Mouse (Mus musculus): ENCODE measurements at regions not wholly inside any gene's neighbourhood (a gene's known extent, or its start where the extent isn't known, plus 50 kb on each side); places are given as distances from the start of the nearest gene placed in this dataset.

DNA sequence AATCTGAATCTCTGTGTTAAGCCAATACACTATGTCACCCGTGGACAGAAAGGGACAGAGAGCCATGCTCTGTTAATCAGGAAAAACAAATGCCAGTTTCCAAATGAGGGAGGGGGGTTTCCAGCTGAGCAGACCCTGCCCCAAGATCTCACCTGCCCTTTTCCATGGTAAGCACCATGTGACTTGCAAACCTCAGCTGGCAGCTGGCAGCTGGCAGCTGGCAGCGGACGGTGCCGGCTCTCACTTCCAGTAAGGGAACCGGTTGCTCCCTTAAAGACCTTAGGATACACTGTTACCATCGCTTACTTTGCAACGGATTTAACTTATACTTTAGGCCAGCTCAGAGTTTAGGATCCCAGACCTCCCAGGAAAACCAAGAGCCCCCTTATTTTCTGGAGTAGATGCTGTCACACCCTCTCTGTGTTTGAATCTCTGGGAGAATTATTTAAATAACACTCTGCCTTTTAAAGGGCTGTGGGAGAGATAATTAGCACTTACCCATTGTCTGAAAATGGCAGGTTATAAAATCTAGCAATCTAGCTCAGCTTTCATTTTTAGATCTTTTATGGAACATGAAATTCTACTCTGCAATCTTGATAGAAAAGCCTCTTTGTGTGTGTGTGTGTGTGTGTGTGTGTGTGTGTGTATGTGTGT, 131.7 kb downstream of the Drd1 start:
- no peaks in the 10 kb centered on the region for H3K27me3 ChIP-seq (ENCODE audit: control insufficient read depth, insufficient read depth, low read length)
- TF ChIP-seq EP300 (IDR thresholded peaks at IDR 0.05; ENCODE audit: low read depth) (no peak), CTCF (IDR thresholded peaks at IDR 0.05; ENCODE audit: low read depth) (no peak)
- peaks cover 26% of the 10 kb centered on the region for H3K4me1 ChIP-seq (ENCODE audit: control insufficient read depth, insufficient read depth)
- H3K36me3 ChIP-seq (replicated peaks; ENCODE audit: control insufficient read depth, insufficient read depth, low read length), result no peaks in the 10 kb centered on the region
- H3K27ac ChIP-seq (ENCODE audit: low read depth), result no peak overlapping the region
- 76% methylated on average over 7 of the region's 7 CpGs for WGBS
- DNase-seq (ENCODE audit: low spot score) (no peak), ATAC-seq (ENCODE audit: insufficient read depth, low read depth) (no peak)
- H3K4me2 ChIP-seq (ENCODE audit: low read depth, low read length), result no peak overlapping the region
- H3K9me3 ChIP-seq (replicated peaks; ENCODE audit: control insufficient read depth, low read length), result no peaks in the 10 kb centered on the region
- no peak overlapping the region for H3K9ac ChIP-seq (replicated peaks; ENCODE audit: low read depth, low read length)
- H3K4me3 ChIP-seq (ENCODE audit: low read depth, low read length), result no peak overlapping the region

DNA sequence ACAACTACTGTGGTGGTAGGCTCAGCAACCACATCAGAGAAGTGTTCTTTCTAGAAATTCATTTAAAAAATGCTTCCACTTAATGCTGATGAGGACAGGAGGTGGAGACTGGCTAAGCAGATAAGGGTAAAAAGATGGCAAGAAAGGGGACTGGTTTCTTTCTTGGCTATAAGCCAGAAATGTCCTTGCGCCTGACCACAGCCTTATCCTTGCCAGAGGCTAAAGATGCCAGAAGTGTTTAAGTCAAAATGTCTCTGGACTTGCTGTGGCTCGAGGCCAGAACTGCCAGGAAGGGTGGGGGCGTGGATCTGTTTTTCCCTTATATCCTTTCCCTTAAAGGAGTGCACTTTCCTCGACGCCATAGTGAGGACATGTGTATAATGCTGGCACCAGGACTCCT, 133.7 kb downstream of the Drd1 start:
- DNase-seq (ENCODE audit: low spot score) (no peak), ATAC-seq (ENCODE audit: insufficient read depth, low read depth) (no peak)
- no peak overlapping the region for H3K4me3 ChIP-seq (ENCODE audit: low read depth, low read length)
- H3K4me2 ChIP-seq (ENCODE audit: low read depth, low read length), result no peak overlapping the region
- H3K27me3 ChIP-seq (ENCODE audit: control insufficient read depth, insufficient read depth, low read length), result no peaks in the 10 kb centered on the region
- H3K27ac ChIP-seq (ENCODE audit: low read depth), result no peak overlapping the region
- H3K36me3 ChIP-seq (replicated peaks; ENCODE audit: control insufficient read depth, insufficient read depth, low read length), result no peaks in the 10 kb centered on the region
- H3K9ac ChIP-seq (replicated peaks; ENCODE audit: low read depth, low read length), result no peak overlapping the region
- peaks cover 26% of the 10 kb centered on the region for H3K4me1 ChIP-seq (ENCODE audit: control insufficient read depth, insufficient read depth)
- TF ChIP-seq EP300 (IDR thresholded peaks at IDR 0.05; ENCODE audit: low read depth) (no peak), CTCF (IDR thresholded peaks at IDR 0.05; ENCODE audit: low read depth) (no peak)
- WGBS, result 21% methylated on average over 5 of the region's 5 CpGs
- H3K9me3 ChIP-seq (replicated peaks; ENCODE audit: control insufficient read depth, low read length), result no peaks in the 10 kb centered on the region

DNA sequence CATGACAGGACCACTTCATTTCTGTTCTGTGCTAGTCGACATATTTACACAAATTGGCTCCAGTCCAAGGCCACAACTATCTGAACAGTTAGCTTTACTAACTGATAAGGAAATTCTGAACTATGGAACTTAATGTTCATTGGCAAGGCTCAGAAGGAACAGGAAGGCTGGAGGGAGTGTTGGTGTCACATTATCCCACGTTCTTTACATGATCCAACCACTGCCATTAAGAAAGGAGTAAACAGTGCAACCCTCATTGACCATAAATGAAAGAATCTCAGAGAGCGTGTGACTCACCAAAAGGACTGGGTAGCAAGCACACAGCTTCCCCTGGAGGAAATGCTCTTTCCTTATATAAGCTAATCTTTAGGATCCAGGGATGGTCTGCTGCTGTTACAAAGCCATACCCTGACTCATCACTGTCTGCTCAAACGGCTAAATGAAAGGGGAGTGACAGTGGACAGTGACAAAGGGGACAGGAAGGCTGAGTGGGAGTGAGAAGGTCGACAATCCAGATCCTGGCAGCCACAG, 135.6 kb downstream of the Drd1 start:
- no peak; the same call in 1 of the 2 replicates for TF ChIP-seq EP300 (IDR thresholded peaks at IDR 0.05; ENCODE audit: low read depth)
- no peak for TF ChIP-seq CTCF (IDR thresholded peaks at IDR 0.05; ENCODE audit: low read depth)
- Histone ChIP-seq H3K4me1 (ENCODE audit: control insufficient read depth, insufficient read depth) (peaks cover 30% of the 10 kb centered on the region), H3K36me3 (replicated peaks; ENCODE audit: control insufficient read depth, insufficient read depth, low read length) (no peaks in the 10 kb centered on the region), H3K9me3 (replicated peaks; ENCODE audit: control insufficient read depth, low read length) (no peaks in the 10 kb centered on the region), H3K9ac (replicated peaks; ENCODE audit: low read depth, low read length) (no peak overlapping the region), H3K27me3 (ENCODE audit: control insufficient read depth, insufficient read depth, low read length) (no peaks in the 10 kb centered on the region), H3K27ac (ENCODE audit: low read depth) (peak overlapping the region; percentile 36), H3K4me2 (ENCODE audit: low read depth, low read length) (no peak overlapping the region), H3K4me3 (ENCODE audit: low read depth, low read length) (no peak overlapping the region)
- DNase-seq (ENCODE audit: low spot score), result peak; percentile 60
- peak; percentile 73 for ATAC-seq (ENCODE audit: insufficient read depth, low read depth)
- WGBS, result 13% methylated on average over 5 of the region's 5 CpGs

DNA sequence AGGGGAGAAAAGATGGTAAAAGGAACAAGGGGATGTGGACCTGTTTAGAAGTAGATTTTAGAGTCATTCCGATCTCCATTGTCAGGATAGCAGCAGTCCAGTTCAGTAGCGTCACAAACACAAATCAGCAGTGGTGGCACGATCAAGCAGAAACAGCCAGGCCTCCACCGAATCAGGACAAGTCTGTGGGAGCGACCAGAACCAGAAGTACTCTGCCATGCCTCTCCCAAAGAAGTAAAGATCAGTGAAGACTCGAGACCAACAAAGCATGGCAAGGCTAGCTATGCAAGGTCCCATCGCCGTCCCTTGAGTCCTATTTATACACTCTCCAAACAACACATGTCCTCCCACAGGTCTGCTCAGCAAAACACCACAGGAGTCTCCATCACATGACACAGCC, 140.0 kb downstream of the Drd1 start:
- Histone ChIP-seq H3K9me3 (replicated peaks; ENCODE audit: control insufficient read depth, low read length) (no peaks in the 10 kb centered on the region), H3K27ac (ENCODE audit: low read depth) (no peak overlapping the region), H3K9ac (replicated peaks; ENCODE audit: low read depth, low read length) (no peak overlapping the region), H3K4me2 (ENCODE audit: low read depth, low read length) (no peak overlapping the region), H3K36me3 (replicated peaks; ENCODE audit: control insufficient read depth, insufficient read depth, low read length) (no peaks in the 10 kb centered on the region), H3K4me3 (ENCODE audit: low read depth, low read length) (no peak overlapping the region), H3K27me3 (ENCODE audit: control insufficient read depth, insufficient read depth, low read length) (no peaks in the 10 kb centered on the region), H3K4me1 (ENCODE audit: control insufficient read depth, insufficient read depth) (peaks cover 33% of the 10 kb centered on the region)
- DNase-seq (ENCODE audit: low spot score) (no peak), ATAC-seq (ENCODE audit: insufficient read depth, low read depth) (0 out of 2 replicates have a peak, but pooled peaks have one; percentile 40)
- TF ChIP-seq CTCF (IDR thresholded peaks at IDR 0.05; ENCODE audit: low read depth) (no peak), EP300 (IDR thresholded peaks at IDR 0.05; ENCODE audit: low read depth) (no peak)
- 64% methylated on average over 8 of the region's 8 CpGs for WGBS

DNA sequence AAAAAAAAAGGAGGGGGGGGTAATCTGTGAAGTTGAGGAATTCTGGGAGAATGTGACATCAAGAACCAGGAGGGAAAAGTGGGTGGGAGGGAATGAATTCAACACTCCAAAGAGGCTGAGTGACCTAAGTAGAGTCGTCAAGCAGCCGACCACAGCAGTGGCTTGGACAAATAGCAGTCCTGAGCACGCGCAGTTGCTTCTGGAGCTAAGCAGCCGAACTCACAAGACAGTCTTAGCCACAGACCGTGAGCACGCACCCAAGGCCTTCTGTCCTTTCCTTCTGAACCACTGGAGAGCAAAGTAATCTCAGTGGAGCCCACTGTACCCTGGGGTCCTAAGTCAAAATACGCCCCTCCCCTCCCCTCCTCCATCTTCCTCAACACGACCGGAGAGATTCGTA, 141.1 kb downstream of the Drd1 start:
- Histone ChIP-seq H3K4me2 (ENCODE audit: low read depth, low read length) (no peak overlapping the region), H3K27me3 (ENCODE audit: control insufficient read depth, insufficient read depth, low read length) (no peaks in the 10 kb centered on the region), H3K36me3 (replicated peaks; ENCODE audit: control insufficient read depth, insufficient read depth, low read length) (no peaks in the 10 kb centered on the region), H3K9ac (replicated peaks; ENCODE audit: low read depth, low read length) (no peak overlapping the region), H3K27ac (ENCODE audit: low read depth) (0 out of 2 replicates have a peak overlapping the region, but pooled peaks have one; percentile 11), H3K9me3 (replicated peaks; ENCODE audit: control insufficient read depth, low read length) (no peaks in the 10 kb centered on the region), H3K4me1 (ENCODE audit: control insufficient read depth, insufficient read depth) (peaks cover 23% of the 10 kb centered on the region), H3K4me3 (ENCODE audit: low read depth, low read length) (no peak overlapping the region)
- TF ChIP-seq CTCF (IDR thresholded peaks at IDR 0.05; ENCODE audit: low read depth) (no peak), EP300 (IDR thresholded peaks at IDR 0.05; ENCODE audit: low read depth) (no peak)
- no peak for ATAC-seq (ENCODE audit: insufficient read depth, low read depth)
- DNase-seq (ENCODE audit: low spot score), result no peak
- WGBS, result 72% methylated on average over 11 of the region's 11 CpGs

DNA sequence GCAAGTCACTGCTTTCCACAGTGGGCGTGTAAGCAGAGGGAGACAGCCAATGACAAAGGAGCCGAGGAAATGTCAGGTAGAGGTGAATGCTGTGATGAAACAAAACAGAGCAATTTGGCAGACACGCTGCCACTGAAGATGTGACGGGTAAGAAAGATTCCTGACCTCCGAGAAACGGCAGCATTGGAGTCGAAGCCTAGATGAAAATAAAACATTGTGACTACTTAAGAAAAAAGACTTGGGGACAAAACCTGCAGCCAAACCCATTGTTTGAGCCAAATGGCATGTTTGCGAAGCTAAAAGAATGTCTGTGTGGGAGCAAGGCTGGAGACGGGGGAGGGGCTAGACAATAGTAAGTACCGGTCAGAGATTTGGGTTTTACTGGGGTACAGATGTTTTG, 142.0 kb downstream of the Drd1 start:
- Histone ChIP-seq H3K9ac (replicated peaks; ENCODE audit: low read depth, low read length) (no peak overlapping the region), H3K4me3 (ENCODE audit: low read depth, low read length) (no peak overlapping the region), H3K4me2 (ENCODE audit: low read depth, low read length) (0 out of 2 replicates have a peak overlapping the region, but pooled peaks have one; percentile 18), H3K36me3 (replicated peaks; ENCODE audit: control insufficient read depth, insufficient read depth, low read length) (no peaks in the 10 kb centered on the region), H3K27ac (ENCODE audit: low read depth) (no peak overlapping the region), H3K9me3 (replicated peaks; ENCODE audit: control insufficient read depth, low read length) (no peaks in the 10 kb centered on the region), H3K4me1 (ENCODE audit: control insufficient read depth, insufficient read depth) (peaks cover 20% of the 10 kb centered on the region; the same call in 1 of the 2 replicates), H3K27me3 (ENCODE audit: control insufficient read depth, insufficient read depth, low read length) (no peaks in the 10 kb centered on the region)
- no peak for DNase-seq (ENCODE audit: low spot score)
- TF ChIP-seq EP300 (IDR thresholded peaks at IDR 0.05; ENCODE audit: low read depth) (no peak), CTCF (IDR thresholded peaks at IDR 0.05; ENCODE audit: low read depth) (no peak)
- no peak for ATAC-seq (ENCODE audit: insufficient read depth, low read depth)
- WGBS, result 44% methylated on average over 10 of the region's 10 CpGs
